Mouse (Mus musculus) retina, embryonic 14.5 days (tissue): ENCODE measurements around the gene Naa60.

Experiments used
- DNase-seq: peaks from one replicate; pipeline ENCODE4 v3.0.0-alpha.2; 2015; ENCODE audit warnings: low spot score

Gene Naa60

DNA sequence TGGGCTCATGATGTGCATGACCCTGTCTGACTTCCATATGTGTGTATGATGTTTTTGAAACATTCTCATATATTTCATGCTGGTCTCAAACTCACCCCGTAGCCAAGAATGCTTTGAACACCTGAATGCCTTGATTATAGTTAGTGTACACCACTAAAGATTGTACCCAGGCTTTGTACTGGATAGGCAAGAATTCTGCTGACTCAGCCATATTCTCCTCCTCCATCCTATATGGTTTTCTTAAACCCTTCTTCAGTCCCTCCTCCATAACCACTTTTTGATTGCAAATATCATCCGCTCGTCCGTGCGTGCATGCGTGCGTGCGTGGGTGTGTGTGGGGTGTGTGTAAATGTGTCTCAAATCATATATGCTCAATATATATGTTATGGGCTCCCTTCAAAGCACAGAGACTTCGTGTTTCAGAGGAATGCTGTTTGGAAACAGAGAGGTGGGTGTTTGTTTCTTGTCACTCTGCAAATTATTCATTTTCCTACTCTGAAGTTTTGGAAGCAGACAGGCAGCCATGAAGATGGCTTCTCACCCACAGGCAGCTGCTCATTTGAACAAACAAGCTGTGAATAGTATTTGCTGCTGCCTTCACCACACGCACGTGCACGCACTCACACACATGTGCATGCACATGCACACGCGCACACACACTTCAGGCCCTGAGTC is 19.6 kb downstream of the Naa60 start:
- no peak for DNase-seq

DNA sequence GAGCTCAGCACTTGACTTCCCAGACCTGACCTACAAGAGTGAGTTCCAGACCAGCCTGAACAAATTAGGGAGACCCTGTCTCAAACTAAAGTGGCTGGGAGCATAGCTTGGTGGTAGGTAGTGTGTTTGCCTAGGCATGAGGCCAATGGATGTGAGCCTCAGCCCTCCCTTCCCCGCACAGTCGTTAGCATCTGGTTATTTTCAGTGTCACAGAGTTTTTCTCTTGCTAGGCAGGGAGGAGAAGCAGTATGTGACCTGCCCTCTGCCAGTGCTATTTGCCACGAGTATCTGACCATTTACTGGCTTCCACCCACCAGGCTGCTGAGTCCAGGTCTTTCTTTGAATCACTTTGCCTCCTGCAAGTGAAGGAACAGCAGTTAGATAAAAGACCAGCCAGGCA is 21.6 kb downstream of the Naa60 start:
- DNase-seq = no peak

DNA sequence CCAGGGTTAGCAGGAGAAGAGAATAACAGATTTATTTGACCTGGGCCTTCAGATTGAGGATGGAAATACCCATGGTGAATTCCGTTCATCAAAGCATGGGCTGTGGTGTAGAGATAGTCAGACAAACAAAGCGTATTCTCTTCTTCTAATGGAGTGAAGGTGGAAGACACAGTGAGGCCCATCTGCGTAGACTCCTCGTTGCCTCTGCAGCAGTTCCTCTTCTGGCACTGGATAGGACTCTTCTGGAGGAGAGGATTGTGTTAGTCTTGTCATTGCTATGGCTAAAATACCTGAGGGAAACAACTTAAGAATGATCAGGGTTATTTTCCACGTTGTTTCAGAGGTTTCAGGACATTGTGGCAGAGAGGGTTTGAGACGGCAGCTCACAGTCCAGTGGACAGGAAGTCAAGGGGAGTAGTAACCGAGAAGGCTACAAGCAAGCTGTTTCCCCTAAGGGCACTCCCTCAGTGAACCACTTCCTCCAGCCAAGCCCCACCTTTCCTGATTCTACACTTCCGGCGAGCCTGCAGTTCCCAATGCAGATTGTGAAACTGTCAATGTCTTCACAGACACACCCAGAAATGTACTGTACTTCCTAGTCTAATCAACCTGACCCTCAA is 23.1 kb downstream of the Naa60 start:
- no peak for DNase-seq

DNA sequence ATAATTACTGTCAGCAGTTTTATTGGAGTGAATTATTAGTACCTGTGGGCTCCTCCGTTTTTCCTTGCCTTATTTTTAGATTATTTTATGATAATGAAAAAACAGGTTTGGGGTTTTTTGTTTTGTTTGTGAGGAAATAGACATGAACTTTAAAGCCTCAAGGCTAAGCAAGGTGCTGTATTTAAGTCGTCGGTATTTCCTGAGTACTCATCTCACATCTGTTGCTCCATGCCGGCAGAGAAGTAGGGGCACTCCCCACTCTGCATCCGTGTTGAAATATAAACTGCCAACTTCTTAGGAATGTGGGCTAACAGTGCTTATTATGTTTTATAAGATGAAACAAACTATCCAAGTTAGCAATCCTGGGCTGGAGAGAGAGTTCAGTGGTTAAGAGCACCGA is 23.9 kb downstream of the Naa60 start:
- no peak for DNase-seq

DNA sequence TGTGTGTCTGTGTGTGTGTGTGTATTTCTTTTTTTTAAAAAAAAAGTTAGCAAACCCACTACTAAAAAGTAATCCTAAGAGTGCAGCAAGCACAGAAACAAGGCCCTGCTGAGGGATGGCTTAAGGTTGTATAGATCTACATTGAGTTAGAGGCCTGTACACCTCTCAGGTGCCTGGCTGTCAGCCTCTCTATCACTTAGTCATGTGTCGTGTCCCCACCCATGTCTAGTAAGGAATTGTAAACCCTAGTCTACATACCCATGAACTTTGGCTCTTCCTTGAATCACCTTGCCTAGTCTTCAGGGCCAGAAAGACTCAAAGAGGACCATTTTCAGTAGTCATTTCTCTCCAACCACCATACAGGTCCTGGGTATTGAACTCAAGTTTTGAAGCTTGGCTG is 24.4 kb downstream of the Naa60 start:
- DNase-seq = no peak

DNA sequence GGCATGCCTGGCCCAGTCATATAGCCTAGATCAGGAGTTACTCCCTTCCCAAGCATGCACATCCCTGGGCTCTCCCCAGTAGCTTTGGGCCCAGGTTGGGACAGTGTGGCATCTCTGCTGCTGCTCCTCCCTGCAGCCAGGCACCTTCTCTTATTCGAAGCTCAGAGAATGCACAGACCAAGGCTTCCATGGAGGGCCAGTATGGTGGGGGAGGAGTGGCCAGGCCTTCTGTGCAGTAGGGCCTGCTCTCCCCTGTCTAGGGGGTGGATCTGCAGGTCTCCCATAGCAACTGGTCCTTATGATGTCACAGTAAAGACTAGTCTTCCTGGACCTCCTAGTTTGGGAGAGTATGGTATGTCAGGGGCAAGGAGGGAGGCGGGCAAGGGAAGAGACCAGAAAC is 35.3 kb downstream of the Naa60 start:
- no peak for DNase-seq

DNA sequence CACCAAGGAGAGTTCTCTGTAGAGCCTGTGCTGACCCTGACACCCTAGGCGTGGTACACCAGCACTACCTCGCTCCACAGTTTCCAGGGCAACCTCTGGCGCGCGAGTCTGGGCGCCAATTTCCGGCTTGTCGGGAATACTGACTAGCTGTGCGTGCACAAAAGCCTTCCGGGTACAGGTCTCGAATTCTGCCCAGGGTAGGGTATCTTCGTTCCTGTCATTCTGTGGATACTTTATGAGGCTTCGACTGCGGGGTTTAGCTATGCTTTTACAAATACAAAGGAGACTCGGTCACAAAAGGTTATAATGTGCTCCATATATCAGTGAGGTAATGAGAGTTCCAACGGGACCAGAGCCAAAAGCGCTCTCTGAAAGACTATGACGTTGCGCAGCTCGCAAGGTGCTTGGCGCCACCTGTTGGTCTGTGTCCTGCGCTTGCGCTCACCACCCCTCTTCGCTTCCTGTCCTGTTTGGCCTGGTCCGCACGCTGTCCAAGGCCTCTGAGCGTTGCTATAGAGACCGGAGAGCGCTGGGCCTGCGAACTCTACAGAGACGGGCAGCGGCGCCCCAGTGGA is 36.4 kb downstream of the Naa60 start, which contains the start of the genes 1700037C18Rik and Cluap1:
Gene 1700037C18Rik, minus strand, starts transcription at position 153 of the 575 bp plus-strand sequence.
Gene Cluap1, plus strand, starts transcription at position 265 of the 575 bp plus-strand sequence.
- DNase-seq = peak; percentile 96

DNA sequence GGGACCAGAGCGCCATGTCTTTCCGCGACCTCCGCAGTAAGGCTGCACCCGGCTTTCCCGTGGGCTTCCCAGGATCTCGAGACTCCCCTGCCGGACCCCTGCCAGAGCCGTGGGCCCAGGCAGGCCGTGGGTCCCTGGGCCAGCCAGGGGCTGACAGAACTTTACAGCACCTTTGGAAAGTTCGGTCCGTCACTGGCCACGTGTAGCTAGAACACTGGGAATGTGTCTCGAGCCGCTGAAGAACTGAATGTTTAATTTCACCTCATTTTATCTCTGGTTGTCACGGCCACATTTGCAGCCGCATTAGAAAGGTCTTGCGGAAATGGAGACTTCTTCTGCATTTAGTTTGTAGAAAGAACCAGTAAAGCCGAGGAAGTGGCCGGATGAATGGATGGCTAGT is 36.9 kb downstream of the Naa60 start:
- DNase-seq = no peak

DNA sequence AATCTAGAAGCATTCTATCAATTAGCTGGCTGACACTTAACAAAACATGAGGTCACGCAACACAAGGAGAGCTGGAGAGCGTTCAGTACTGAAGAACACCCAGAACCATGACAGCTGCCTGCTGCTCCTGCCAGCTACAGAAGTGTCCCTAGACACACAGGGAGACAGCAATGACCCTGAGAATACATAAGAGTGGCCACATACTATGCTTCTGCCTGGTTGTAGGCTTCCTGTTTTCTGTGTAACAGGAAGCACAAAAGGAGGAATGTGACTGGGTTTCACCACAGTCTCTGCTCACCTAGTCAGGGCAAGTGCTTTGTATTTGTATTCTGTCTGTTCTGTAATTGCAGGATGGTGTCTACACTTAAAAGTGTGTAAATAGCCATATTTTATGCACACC is 48.6 kb downstream of the Naa60 start:
- no peak for DNase-seq

DNA sequence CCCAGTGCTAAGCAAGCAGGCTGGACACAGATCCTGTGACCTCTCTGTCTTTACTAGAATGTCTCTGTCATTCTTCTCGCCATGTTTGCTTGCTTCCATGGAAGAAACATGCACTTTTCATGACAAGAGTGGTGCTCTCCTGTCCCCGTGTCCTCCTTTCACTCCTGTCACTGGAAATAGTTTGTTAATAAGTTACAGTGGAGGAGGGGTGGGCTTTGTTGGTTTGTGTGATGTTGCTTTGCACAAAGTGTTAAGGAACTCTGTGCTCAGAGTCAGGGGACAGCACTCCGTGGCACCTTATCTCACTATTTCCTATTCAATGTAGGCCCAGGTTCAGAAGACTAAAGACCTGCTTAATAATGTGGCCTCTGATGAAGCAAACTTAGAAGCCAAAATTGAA is 51.3 kb downstream of the Naa60 start:
- DNase-seq = no peak

DNA sequence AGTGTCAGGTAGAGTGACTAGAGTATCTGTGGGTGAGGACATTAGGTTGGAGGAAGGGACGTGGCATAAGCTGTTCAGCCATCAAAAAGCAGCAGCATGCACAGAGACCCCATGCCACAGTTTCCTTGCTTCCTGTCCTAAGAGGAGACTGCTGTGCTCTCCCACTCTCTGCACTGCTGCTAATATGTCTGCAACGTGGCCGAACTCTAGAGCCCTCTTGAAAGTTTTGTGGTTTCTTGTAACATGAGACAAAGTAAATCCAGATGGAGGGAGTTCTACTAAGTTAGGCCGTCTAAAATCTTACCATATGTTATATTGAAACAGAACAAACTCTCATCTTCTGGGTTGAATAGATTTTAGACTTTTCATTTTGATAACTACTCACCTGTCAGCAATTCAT is 51.8 kb downstream of the Naa60 start:
- no peak for DNase-seq

DNA sequence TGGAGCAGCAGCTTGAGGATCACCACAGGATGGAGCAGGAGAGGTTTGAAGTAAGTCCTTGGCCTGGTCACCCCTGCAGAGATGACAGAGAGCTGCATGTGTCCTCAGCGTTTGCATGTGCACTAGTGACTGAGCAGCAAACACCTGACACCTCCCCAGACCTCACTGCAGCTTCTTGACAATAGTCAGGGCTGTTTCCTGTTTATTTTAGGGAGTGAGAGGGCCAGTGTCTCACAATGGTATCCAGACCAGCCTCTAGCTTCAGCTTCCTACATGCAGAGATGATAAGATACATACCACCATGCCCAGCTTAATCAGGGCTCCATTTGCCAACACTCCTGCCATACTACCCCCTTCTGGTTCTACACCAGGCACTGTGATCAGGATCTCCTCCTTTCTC is 56.4 kb downstream of the Naa60 start:
- no peak for DNase-seq

DNA sequence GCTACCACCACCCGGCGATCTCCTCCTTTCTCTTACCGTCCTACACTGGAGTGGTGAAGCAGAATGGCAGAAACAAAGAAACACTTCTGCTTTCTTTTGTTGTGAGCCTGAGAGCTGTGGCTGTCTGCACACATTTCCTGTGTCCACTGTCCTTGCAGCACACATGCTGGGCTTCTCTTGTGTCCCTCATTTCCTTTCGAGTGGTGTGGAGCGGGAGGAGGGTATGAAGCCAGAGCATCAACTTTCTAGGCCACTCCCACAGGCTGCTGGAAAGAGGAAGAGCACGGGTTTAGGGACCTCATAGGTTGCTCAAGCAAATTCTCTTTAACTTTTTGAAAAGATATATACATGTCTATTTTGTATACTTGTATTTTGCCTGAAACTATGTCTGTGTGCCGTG is 57.0 kb downstream of the Naa60 start:
- no peak for DNase-seq

DNA sequence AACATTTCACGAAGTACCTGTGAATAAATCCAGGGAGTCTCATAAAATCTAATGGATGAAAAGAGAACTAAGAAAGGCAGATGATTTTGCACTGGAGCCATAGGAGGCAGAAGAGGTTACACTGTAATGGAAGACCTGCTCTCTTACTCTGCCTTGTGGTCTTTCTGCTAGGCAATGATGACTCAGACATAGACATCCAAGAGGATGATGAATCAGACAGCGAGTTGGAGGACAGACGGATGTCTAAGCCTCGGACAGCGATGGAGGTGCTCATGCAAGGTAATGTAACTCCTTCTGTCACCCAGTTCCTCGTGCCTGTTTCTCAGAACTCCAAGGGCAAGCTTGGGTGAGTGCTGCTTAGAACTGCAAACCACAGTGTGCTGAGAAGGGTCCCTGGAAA is 61.4 kb downstream of the Naa60 start:
- DNase-seq = no peak

DNA sequence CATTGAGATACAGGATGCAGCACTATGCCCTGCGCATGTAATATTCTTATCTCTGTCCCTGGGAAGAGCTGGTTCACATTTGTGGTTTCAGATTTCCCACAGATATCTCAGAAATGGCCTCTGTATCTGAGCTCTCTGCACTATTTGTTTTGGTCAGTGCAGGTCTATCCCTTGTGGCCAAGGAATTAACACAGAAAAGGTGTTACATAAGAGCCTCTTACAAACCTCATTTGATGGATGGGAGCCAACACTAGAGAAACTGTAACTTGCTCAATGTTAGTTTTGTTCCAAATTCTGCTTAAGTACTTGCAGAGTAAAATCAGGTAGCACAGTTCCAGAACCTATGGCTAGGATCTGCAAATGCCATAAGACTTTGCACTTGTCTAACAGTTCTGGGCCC is 61.9 kb downstream of the Naa60 start:
- no peak for DNase-seq

DNA sequence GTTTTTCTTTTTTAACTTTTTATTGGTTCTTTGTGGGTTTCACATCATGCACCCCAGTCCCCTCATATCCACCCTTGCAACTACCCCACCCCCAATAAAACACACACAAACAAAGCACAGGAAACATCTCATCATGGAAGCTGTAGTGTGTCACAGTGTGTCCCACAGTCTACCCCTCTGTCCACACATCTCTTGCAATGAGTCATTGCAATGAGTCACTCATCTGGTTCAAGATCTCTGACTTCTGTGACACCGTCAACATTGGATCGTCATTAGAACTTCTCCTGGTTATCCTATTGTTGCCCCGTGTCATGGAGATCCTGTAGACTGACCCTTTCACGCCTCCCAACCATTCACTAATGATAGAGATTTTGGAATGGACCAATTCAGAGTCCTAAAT is 62.5 kb downstream of the Naa60 start:
- no peak for DNase-seq

DNA sequence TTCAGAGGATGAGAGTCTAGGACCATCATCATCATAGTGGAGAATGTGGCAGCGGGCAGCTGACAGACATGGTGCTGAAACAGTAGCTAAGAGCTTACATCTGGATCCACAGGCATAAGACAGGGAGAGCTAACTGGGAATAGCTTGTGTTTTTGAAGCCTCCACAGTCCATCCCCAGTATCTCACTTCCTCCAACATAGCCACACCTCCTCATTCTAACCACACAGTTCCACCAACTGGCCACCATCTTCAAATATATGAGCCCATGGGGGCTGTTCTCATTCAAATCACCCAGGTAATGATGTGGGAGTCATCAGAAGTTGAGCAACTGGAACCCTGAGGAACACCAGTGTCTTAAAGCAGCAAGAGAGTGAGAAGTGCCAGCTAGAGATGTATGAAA is 79.0 kb downstream of the Naa60 start:
- no peak for DNase-seq
